Comparison of ENCODE assay signal across 9 mouse cellular contexts in the genomic region with DNA sequence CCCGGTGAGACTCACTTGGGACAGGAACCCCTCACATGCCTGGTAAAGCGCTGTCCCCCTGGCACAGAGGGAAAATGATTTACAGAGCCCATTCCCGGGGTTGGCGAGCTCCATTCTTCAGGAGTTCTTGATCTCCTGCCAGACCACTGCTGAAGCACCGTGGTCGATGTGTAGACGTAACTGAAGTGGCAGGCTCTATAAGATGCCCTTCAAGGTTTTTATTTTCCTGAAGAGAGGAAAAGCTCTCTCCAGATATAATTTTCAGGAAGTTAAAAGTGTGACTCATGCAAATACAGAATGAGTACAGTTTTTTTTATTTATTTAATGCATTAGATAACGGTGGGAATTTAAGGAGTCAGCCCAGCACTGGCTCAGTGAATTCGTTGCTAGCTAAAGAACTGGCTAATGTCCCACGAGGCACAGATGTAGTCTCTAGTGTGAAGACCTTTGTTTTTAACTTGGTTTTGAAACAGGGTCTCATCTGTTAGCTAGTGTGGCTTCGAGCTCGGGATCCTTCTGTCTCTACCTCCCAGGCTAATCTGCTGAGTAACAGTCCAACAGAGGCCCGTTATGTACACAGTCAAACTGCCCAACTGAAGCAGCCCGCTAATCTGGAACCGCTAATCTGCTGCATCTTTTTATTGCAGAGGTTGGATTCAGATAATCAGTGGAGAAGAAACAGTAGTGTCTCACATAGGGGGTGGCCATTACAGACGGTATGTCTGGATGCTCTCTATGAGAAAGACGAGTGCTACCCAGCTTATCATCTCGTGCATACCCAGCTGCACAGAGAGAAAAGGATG. TPM values are rescaled to one million over a fixed set of nuclear protein-coding genes. Genes with fewer than 3 reads are reported as not detected.
A peak's percentile ranks its signal among the peaks of the same experiment; 100 is the strongest.
DNase-seq lines count a peak whose midpoint lies in the region; ATAC-seq and TF ChIP-seq lines count a peak whose summit lies in the region.
"Had no signal": no experiment of that assay in that cellular context is flagged by ENCODE, and none has a peak within 500 bp of the region (broad histone marks: within the 10 kb centered on the region; RNA-seq: fewer than 3 reads in every experiment).

No protein-coding gene starts in this region.

- no peaks in the 10 kb centered on the region for H3K27me3 ChIP-seq in lung, embryonic 14.5 days (ENCODE audit: insufficient read depth, low read length)
- no peaks in the 10 kb centered on the region for H3K27me3 ChIP-seq in hindbrain, postnatal 0 days (ENCODE audit: insufficient read depth, low read length)
- no peaks in the 10 kb centered on the region for H3K27me3 ChIP-seq in neural tube, embryonic 13.5 days

- no peak overlapping the region for H3K4me2 ChIP-seq in lung, embryonic 14.5 days
- H3K4me2 ChIP-seq in hindbrain, postnatal 0 days (ENCODE audit: low read depth, low read length) = no peak overlapping the region
- H3K4me2 ChIP-seq in neural tube, embryonic 13.5 days = no peak overlapping the region

- H3K27ac ChIP-seq in lung, embryonic 14.5 days (ENCODE audit: low read depth) = peak overlapping the region; percentile 16; the same call in 1 of the 2 replicates
- H3K27ac ChIP-seq in hindbrain, postnatal 0 days = peak overlapping the region; percentile 99
- H3K27ac ChIP-seq in neural tube, embryonic 13.5 days (replicated peaks) = peak overlapping the region; percentile 99

- 48% methylated on average over 18 of the region's 18 CpGs for WGBS in lung, embryonic 14.5 days
- 37% methylated on average over 18 of the region's 18 CpGs for WGBS in hindbrain, postnatal 0 days
- 33% methylated on average over 18 of the region's 18 CpGs for WGBS in neural tube, embryonic 13.5 days

- no peak overlapping the region for H3K9ac ChIP-seq in lung, embryonic 14.5 days
- H3K9ac ChIP-seq in hindbrain, postnatal 0 days (replicated peaks; ENCODE audit: low read length) = no peak overlapping the region
- no peak overlapping the region for H3K9ac ChIP-seq in neural tube, embryonic 13.5 days

- intact Hi-C loops in gastrocnemius, postnatal 36 days (cut with DNase I) = no loop called here

- TF ChIP-seq CTCF in lung, embryonic 14.5 days (IDR thresholded peaks at IDR 0.05; ENCODE audit: low read depth) = no peak
- no peak for TF ChIP-seq CTCF in hindbrain, postnatal 0 days (IDR thresholded peaks at IDR 0.05; ENCODE audit: low read depth)

- DNase-seq in lung, embryonic 14.5 days = peak; percentile 64
- no peak for DNase-seq in lung, postnatal 25 days (ENCODE audit: low spot score)
- peak; percentile 49 for DNase-seq in hindbrain, postnatal 0 days (ENCODE audit: low spot score)
- DNase-seq in right cerebral cortex, postnatal 36 days (ENCODE audit: low spot score in 2 of 2) = no peak
- no peak for DNase-seq in lung, postnatal 36 days
- no peak for DNase-seq in gastrocnemius, postnatal 36 days

- H3K4me3 ChIP-seq in lung, embryonic 14.5 days (ENCODE audit: low read depth, low read length) = no peak overlapping the region
- no peak overlapping the region for H3K4me3 ChIP-seq in hindbrain, postnatal 0 days (ENCODE audit: low read length)
- H3K4me3 ChIP-seq in neural tube, embryonic 13.5 days = no peak overlapping the region

- peaks cover 9% of the 10 kb centered on the region; the same call in 1 of the 2 replicates for H3K36me3 ChIP-seq in lung, embryonic 14.5 days (ENCODE audit: insufficient read depth)
- peaks cover 4% of the 10 kb centered on the region; the same call in 1 of the 2 replicates for H3K36me3 ChIP-seq in hindbrain, postnatal 0 days (ENCODE audit: insufficient read depth, low read length)
- H3K36me3 ChIP-seq in neural tube, embryonic 13.5 days = peaks cover 7% of the 10 kb centered on the region; the same call in 1 of the 2 replicates

- H3K9me3 ChIP-seq in lung, embryonic 14.5 days (ENCODE audit: low read depth, low read length) = no peaks in the 10 kb centered on the region
- H3K9me3 ChIP-seq in hindbrain, postnatal 0 days (ENCODE audit: low read length) = no peaks in the 10 kb centered on the region
- H3K9me3 ChIP-seq in neural tube, embryonic 13.5 days = no peaks in the 10 kb centered on the region

- H3K4me1 ChIP-seq in lung, embryonic 14.5 days (ENCODE audit: insufficient read depth) = peaks cover 31% of the 10 kb centered on the region
- peaks cover 35% of the 10 kb centered on the region for H3K4me1 ChIP-seq in hindbrain, postnatal 0 days (ENCODE audit: insufficient read depth, low read length)
- H3K4me1 ChIP-seq in neural tube, embryonic 13.5 days (replicated peaks) = peaks cover 73% of the 10 kb centered on the region

- ATAC-seq in lung, embryonic 14.5 days (ENCODE audit: insufficient read depth) = no peak
- ATAC-seq in common myeloid progenitor, adult 5-6 weeks (replicated peaks; ENCODE audit: low read depth, poor library complexity, severe bottlenecking) = 0 out of 2 replicates have a peak, but pooled peaks have one; percentile 5
- no peak for ATAC-seq in hindbrain, postnatal 0 days
- no peak for ATAC-seq in neural tube, embryonic 13.5 days (ENCODE audit: low read depth)

RNA-seq across cellular contexts. Expression of gene Hacl1, which starts 23.2 kb away (rescaled TPM):
- polyA plus RNA-seq in lung, embryonic 14.5 days (2014; fragmentation: Nextera tagmentation; extraction: Ambion mirVana) = 9.3 and 10.4 TPM in 2 replicates
- total RNA-seq in common myeloid progenitor, adult 5-6 weeks (2017) = 25.5 and 27.5 TPM in 2 replicates
- total RNA-seq in hindbrain, postnatal 0 days (2014; rRNA removed) = 6.3 and 12.8 TPM in 2 replicates
- polyA plus RNA-seq in hindbrain, postnatal 0 days (2015; fragmentation: Nextera tagmentation; extraction: Ambion mirVana) = 10.9 and 11.3 TPM in 2 replicates
- polyA plus RNA-seq in neural tube, embryonic 13.5 days (2015; fragmentation: Nextera tagmentation; extraction: Ambion mirVana) = 8.8 and 9.9 TPM in 2 replicates
- total RNA-seq in gastrocnemius, postnatal 36 days (2021) = 1 to 10 TPM; 5.3 to 7.4 TPM

RNA-seq across cellular contexts. Expression of gene Btd, which starts 23.5 kb away (rescaled TPM):
- 23.1 and 28.9 TPM in 2 replicates for polyA plus RNA-seq in lung, embryonic 14.5 days (2014; fragmentation: Nextera tagmentation; extraction: Ambion mirVana)
- 12.2 and 13.1 TPM in 2 replicates for total RNA-seq in common myeloid progenitor, adult 5-6 weeks (2017)
- 30.8 and 42.4 TPM in 2 replicates for total RNA-seq in hindbrain, postnatal 0 days (2014; rRNA removed)
- 22.4 and 24.5 TPM in 2 replicates for polyA plus RNA-seq in hindbrain, postnatal 0 days (2015; fragmentation: Nextera tagmentation; extraction: Ambion mirVana)
- polyA plus RNA-seq in neural tube, embryonic 13.5 days (2015; fragmentation: Nextera tagmentation; extraction: Ambion mirVana) = 16.9 and 17.8 TPM in 2 replicates
- total RNA-seq in gastrocnemius, postnatal 36 days (2021) = 1 to 10 TPM; 3.6 to 4.8 TPM

RNA-seq across cellular contexts. Expression of gene Gm49387, which starts 23.6 kb away (rescaled TPM):
- 0.18 TPM in 1 of 2 replicates, not detected in the other for polyA plus RNA-seq in lung, embryonic 14.5 days (2014; fragmentation: Nextera tagmentation; extraction: Ambion mirVana)
- not detected in 2 replicates for total RNA-seq in common myeloid progenitor, adult 5-6 weeks (2017)
- total RNA-seq in hindbrain, postnatal 0 days (2014; rRNA removed) = not detected in 2 replicates
- polyA plus RNA-seq in hindbrain, postnatal 0 days (2015; fragmentation: Nextera tagmentation; extraction: Ambion mirVana) = 1.2 TPM in 1 of 2 replicates, not detected in the other
- polyA plus RNA-seq in neural tube, embryonic 13.5 days (2015; fragmentation: Nextera tagmentation; extraction: Ambion mirVana) = 0.73 TPM in 1 of 2 replicates, not detected in the other
- 1 to 10 TPM in 1 of 2 experiments, not detected in 1; 1.6 TPM for total RNA-seq in gastrocnemius, postnatal 36 days (2021)
- total RNA-seq: layer of hippocampus, adult 8-10 months had no signal

Comparison
In these comparisons a context has a peak if more than half of its experiments do, and no peak if none do; other contexts are left out.
1. DNase-seq: peak in lung, embryonic 14.5 days (single experiment) and hindbrain, postnatal 0 days (single experiment); none in lung, postnatal 25 days (single experiment), right cerebral cortex, postnatal 36 days (0 of 2), lung, postnatal 36 days (single experiment) and gastrocnemius, postnatal 36 days (0 of 2).
2. H3K27ac ChIP-seq: peak in every context shown above with its lines; median percentile 99 in hindbrain, postnatal 0 days; 99 in neural tube, embryonic 13.5 days; 16 in lung, embryonic 14.5 days.